Mouse (Mus musculus) liver, embryonic 13.5 days (tissue): ENCODE results near the gene Zfp629. TPM values are rescaled to one million over a fixed set of nuclear protein-coding genes. Genes with fewer than 3 reads are reported as not detected.
A peak's percentile ranks its signal among the peaks of the same experiment; 100 is the strongest.
"Not testable (repeated sequence)": the region's sequence is repeated elsewhere in the genome, so short reads cannot be mapped to it uniquely, and the experiment has no call there.

Source experiments
- ATAC-seq: fragments of 200-750 bp; cut with Nextera tagmentation; 2 replicates; pipeline ENCODE4 v1.8.0; 2017; ENCODE audit warnings: low read depth, mild to moderate bottlenecking, moderate number of reproducible peaks, moderate library complexity
- DNase-seq: peaks from one replicate; pipeline ENCODE4 v3.0.0; 2022
- H3K27ac ChIP-seq: fragments of 300-500 bp; sonication (generic); 2 replicates; pipeline ENCODE4 v1.5.1; 2015; ENCODE audit warnings: moderate library complexity, mild to moderate bottlenecking, inconsistent platforms
- H3K27me3 ChIP-seq: fragments of 300-500 bp; sonication (generic); 2 replicates; pipeline ENCODE4 v1.6.1; 2015; ENCODE audit warnings: mild to moderate bottlenecking, inconsistent platforms
- H3K36me3 ChIP-seq: fragments of 300-500 bp; sonication (generic); 2 replicates; pipeline ENCODE4 v1.6.1; 2015; ENCODE audit warnings: mild to moderate bottlenecking, inconsistent platforms
- H3K4me1 ChIP-seq: fragments of 300-500 bp; sonication (generic); replicated peaks from 2 replicates; pipeline ENCODE4 v1.6.1; 2015; ENCODE audit warnings: inconsistent platforms
- H3K4me2 ChIP-seq: fragments of 300-500 bp; sonication (generic); 2 replicates; pipeline ENCODE4 v1.6.1; 2015; ENCODE audit warnings: inconsistent platforms, mild to moderate bottlenecking, moderate library complexity
- H3K4me3 ChIP-seq: fragments of 300-500 bp; sonication (generic); replicated peaks from 2 replicates; pipeline ENCODE4 v1.5.1; 2015; ENCODE audit warnings: mild to moderate bottlenecking, inconsistent platforms
- H3K9ac ChIP-seq: fragments of 300-500 bp; sonication (generic); 2 replicates; pipeline ENCODE4 v1.6.1; 2015; ENCODE audit warnings: mild to moderate bottlenecking, inconsistent platforms
- H3K9me3 ChIP-seq: fragments of 300-500 bp; sonication (generic); replicated peaks from 2 replicates; pipeline ENCODE4 v1.6.1; 2016; ENCODE audit warnings: inconsistent platforms
- WGBS: fragments of 180-500 bp; shearing (Covaris S2); methylation state at CpG from one replicate; pipeline ENCODE4 v1.1.7; 2015; ENCODE audit not compliant: insufficient replicate concordance; 5-methylcytosine and 5-hydroxymethylcytosine counted together
- polyA plus RNA-seq: library from polyadenylated mRNA; unstranded; fragments of >200 nt; fragmentation: Nextera tagmentation; extraction: Ambion mirVana; gene quantifications from 2 replicates; pipeline ENCODE4 v1.2.1, GENCODE M21; 2015

Gene Zfp629
- polyA plus RNA-seq: 1.6 and 1.8 TPM in 2 replicates

DNA sequence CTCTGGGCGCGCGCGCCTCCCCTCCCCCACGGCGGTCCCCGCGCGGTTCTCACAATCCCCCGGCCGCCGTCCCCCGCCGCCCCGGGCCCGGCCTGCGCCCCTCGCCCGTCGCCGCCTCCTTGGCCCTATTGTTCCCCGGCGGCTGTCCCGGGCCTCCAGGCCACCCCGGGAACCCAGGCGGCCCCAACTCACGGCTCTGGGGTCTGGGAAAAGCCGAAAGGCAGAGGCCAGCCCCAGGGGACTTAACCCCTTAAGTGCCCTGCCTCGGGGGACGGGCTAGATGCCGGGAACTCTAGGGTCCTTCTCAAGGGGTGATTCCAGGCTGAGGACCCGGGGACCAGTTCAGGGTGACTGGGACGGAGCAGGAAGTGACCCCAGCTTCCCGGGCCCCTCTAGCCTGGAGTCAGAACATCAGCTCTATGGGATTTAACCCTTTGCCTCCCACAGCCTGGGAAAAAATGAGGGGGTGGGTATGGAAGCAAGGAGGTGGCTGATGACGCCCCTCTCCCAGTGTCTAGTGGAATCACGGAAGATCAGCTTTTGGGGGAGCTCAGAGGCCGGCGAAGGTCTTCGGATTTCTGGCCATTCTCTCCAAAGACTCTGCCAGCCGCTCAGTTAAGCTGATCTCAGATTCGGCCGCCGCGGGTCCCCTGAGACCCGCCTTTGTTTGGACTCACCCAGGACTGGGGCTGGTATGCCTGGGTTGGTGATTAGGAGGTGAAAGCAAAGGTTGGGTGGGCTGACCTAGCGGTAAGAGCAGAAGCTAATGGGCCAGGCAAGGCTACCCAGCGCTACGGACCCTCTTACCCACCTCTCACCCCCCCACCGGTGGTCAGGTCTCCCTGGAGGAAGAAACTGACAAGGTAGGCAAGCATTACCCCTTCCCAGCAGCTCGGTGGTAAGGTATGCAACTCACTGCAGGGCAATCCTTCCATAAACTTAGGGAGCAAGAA is at the start of gene Zfp629:
TSS of gene Zfp629 (minus strand) at position 907 of the 953 bp plus-strand sequence.
- Histone ChIP-seq H3K36me3 (peaks cover 28% of the 10 kb centered on the region), H3K4me3 (peak within 1 kb of the TSS; percentile 78), H3K4me1 (peaks cover 22% of the 10 kb centered on the region), H3K4me2 (peak within 1 kb of the TSS; percentile 91), H3K27me3 (0 out of 2 replicates have a peak, but pooled peaks cover 6% of the 10 kb centered on the region), H3K9me3 (no peaks in the 10 kb centered on the region), H3K27ac (peak within 1 kb of the TSS; percentile 60), H3K9ac (peak within 1 kb of the TSS; percentile 87)
- under 1% methylated on average over 45 of the region's 50 CpGs for WGBS
- peak; percentile 43 for DNase-seq
- peak; percentile 64 for ATAC-seq

DNA sequence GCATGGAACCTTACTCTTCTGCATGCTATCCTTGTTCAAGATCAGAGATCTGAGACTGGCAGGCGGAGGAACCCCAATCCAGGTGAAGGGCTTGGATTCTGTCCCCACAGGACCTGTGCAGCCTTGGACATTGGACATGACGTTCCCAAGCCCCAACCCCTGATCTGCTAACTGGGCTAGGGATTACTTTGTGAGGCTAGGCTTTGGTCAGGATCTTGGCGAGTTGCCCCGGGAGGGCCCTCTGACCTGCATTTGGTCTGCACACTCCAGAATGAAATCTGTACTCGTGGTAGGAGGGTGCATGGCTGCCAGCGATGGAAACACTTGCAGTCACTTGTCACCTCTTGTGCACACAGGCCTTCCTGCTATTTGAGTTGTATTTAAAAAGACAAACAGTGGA is 47.3 kb upstream of the Zfp629 start:
- DNase-seq (no peak), ATAC-seq (no peak)
- 0 out of 2 replicates have a peak, but pooled peaks cover 6% of the 10 kb centered on the region for H3K4me1 ChIP-seq
- H3K27me3 ChIP-seq: no peaks in the 10 kb centered on the region
- no peak overlapping the region for H3K4me3 ChIP-seq
- WGBS: 68% methylated on average over 6 of the region's 6 CpGs
- H3K27ac ChIP-seq: no peak overlapping the region
- H3K36me3 ChIP-seq: no peaks in the 10 kb centered on the region
- no peaks in the 10 kb centered on the region for H3K9me3 ChIP-seq
- no peak overlapping the region for H3K9ac ChIP-seq
- H3K4me2 ChIP-seq: no peak overlapping the region

DNA sequence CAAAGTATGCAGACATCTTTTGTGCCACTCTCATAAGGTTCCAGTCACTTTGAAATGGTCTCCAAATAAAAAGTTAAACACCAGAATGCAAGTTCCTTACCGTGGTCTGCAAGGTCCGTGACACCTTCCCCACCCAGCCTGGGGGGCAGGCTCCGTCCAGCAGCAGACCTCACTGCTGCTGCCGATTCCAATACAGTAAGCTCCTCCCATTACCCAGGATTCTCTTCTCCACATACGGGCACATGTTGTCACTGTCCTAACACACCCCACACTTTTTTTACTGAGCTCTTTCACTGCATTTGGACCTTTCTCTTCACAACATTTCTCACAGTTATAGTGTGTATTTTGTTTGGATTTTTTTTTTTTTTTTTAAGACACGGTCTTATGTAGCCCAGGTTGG is 46.2 kb upstream of the Zfp629 start:
- H3K4me3 ChIP-seq: no peak overlapping the region
- no peak for DNase-seq
- no peak overlapping the region for H3K4me2 ChIP-seq
- H3K9ac ChIP-seq: no peak overlapping the region
- no peak overlapping the region for H3K27ac ChIP-seq
- 0 out of 2 replicates have a peak, but pooled peaks cover 3% of the 10 kb centered on the region for H3K4me1 ChIP-seq
- ATAC-seq: no peak
- H3K9me3 ChIP-seq: no peaks in the 10 kb centered on the region
- H3K36me3 ChIP-seq: no peaks in the 10 kb centered on the region
- WGBS: 61% methylated on average over 6 of the region's 6 CpGs
- no peaks in the 10 kb centered on the region for H3K27me3 ChIP-seq

DNA sequence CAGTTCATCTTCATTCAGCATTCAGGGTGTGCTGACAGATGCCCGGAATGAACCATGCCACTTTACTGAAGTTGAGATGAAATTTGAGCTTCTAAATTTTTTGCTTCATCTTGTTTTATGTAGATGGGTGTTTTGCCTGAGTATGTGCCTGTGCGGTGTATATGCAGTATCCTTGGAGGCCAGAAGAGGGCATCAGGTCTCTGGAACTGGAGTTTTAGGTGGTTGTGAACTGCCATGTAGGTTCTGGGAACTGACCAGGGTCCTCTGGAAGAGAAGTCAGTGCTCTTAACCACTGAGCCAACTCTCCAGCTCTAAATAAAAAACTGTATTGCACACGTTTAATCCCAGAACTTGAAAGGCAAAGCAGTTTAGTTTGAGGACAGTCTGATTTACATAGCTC is 45.3 kb upstream of the Zfp629 start:
- H3K4me2 ChIP-seq: no peak overlapping the region
- H3K27ac ChIP-seq: no peak overlapping the region
- H3K4me3 ChIP-seq: no peak overlapping the region
- DNase-seq (no peak), ATAC-seq (no peak)
- no peaks in the 10 kb centered on the region for H3K4me1 ChIP-seq
- H3K9ac ChIP-seq: no peak overlapping the region
- no peaks in the 10 kb centered on the region for H3K27me3 ChIP-seq
- no peaks in the 10 kb centered on the region for H3K36me3 ChIP-seq
- H3K9me3 ChIP-seq: no peaks in the 10 kb centered on the region
- WGBS: 76% methylated on average over 3 of the region's 3 CpGs

DNA sequence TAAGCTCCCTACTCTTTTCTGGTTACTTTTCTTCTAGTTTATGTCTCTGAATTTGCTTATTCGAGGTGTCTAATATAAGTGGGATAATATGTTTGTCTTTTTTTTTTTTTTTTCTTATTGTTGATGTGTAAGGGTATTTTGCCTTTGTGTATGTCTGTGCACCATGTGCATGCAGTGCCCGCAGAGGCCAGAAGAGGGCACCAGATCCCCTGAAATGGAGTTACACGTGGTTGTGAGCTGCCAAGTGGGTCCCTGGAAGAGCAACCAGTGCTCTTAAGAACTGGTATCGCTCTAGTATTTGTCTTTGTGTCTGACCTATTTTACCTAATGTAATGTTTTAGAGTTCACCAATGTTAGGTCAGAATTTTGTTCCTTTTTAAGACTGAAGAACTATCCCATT is 41.3 kb upstream of the Zfp629 start:
- Histone ChIP-seq H3K27ac (no peak overlapping the region), H3K4me1 (no peaks in the 10 kb centered on the region; the same call in 1 of the 2 replicates), H3K9ac (no peak overlapping the region), H3K4me3 (no peak overlapping the region), H3K4me2 (no peak overlapping the region), H3K9me3 (no peaks in the 10 kb centered on the region), H3K27me3 (0 out of 2 replicates have a peak, but pooled peaks cover 2% of the 10 kb centered on the region), H3K36me3 (no peaks in the 10 kb centered on the region)
- WGBS: 25% methylated on average over 4 of the region's 4 CpGs
- DNase-seq (peak; percentile 60), ATAC-seq (0 out of 2 replicates have a peak, but pooled peaks have one; percentile 45)

DNA sequence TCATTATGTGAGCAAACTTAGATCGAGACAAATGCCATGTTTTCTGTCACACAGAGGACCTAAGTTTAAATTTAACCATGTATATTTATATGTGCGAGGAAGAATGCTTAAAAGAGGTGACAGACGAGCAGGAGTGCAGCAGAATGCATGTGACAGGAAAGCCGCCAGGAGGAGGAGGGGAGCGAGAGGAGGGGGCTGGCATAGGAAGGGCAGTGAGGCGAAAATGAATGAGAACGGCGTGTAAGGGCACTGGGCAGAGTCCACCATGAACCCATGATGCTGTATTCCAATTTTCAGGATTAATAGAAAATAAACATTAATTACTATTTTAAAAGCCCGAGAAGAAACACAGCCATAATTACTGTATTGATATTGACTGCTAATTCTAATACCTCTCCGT is 38.7 kb upstream of the Zfp629 start:
- Histone ChIP-seq H3K9me3 (no peaks in the 10 kb centered on the region), H3K36me3 (no peaks in the 10 kb centered on the region), H3K27me3 (peaks cover 14% of the 10 kb centered on the region; the same call in 1 of the 2 replicates), H3K9ac (no peak overlapping the region), H3K4me2 (no peak overlapping the region), H3K27ac (no peak overlapping the region), H3K4me1 (no peaks in the 10 kb centered on the region; the same call in 1 of the 2 replicates), H3K4me3 (no peak overlapping the region)
- 68% methylated on average over 10 of the region's 10 CpGs for WGBS
- no peak for ATAC-seq
- no peak for DNase-seq

DNA sequence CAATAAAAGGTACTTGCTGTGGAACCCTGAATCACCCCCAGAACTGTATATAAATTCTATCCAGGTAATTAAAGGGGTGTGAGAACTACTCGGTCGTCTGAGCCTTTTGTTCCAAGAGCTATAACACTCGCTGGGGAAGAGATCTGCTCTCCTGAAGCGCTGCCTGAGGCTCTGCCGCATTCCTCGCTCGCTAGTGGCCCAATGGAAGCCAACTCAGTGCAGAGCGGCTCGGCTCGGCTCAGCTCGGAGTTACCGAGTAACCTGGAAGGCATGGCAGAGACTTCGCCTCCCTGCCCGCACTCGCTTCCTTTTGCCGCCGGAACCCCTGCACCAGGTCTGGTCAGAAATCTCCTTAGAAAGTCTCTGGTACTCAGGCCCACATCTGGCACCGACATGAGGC is 36.5 kb upstream of the Zfp629 start:
- no peaks in the 10 kb centered on the region; the same call in none of the 2 replicates for H3K4me1 ChIP-seq
- DNase-seq (no peak), ATAC-seq (no peak; the same call in 1 of the 2 replicates)
- no peak overlapping the region for H3K9ac ChIP-seq
- H3K4me3 ChIP-seq: no peak overlapping the region
- no peak overlapping the region for H3K27ac ChIP-seq
- WGBS: 30% methylated on average over 18 of the region's 18 CpGs
- no peaks in the 10 kb centered on the region for H3K9me3 ChIP-seq
- peaks cover 17% of the 10 kb centered on the region; the same call in 1 of the 2 replicates for H3K27me3 ChIP-seq
- no peaks in the 10 kb centered on the region for H3K36me3 ChIP-seq
- peak overlapping the region; percentile 19 for H3K4me2 ChIP-seq

DNA sequence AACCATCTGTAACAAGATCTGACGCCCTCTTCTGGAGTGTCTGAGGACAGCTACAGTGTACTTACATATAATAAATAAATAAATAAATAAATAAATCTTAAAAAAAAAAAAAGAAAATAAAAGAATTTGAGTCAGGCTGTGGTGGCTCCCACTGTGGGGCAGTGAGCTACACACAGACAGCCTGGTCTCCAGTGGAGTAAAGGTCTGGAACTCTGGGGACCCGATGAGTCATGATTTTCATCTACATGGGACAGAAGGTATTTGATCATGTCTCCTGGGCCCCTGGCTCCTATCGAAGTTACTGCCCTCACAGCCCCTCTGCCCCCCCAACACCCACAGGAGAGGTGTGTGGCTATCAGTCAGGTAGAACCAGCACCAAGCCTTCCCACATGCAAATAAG is 36.0 kb upstream of the Zfp629 start:
- ATAC-seq (no peak; the same call in 1 of the 2 replicates), DNase-seq (no peak)
- Histone ChIP-seq H3K9me3 (no peaks in the 10 kb centered on the region), H3K27ac (no peak overlapping the region), H3K4me3 (no peak overlapping the region), H3K4me2 (peak overlapping the region; percentile 19; the same call in 1 of the 2 replicates), H3K36me3 (no peaks in the 10 kb centered on the region), H3K27me3 (peaks cover 17% of the 10 kb centered on the region; the same call in 1 of the 2 replicates), H3K4me1 (no peaks in the 10 kb centered on the region; the same call in none of the 2 replicates), H3K9ac (no peak overlapping the region)
- 62% methylated on average over 3 of the region's 3 CpGs for WGBS

DNA sequence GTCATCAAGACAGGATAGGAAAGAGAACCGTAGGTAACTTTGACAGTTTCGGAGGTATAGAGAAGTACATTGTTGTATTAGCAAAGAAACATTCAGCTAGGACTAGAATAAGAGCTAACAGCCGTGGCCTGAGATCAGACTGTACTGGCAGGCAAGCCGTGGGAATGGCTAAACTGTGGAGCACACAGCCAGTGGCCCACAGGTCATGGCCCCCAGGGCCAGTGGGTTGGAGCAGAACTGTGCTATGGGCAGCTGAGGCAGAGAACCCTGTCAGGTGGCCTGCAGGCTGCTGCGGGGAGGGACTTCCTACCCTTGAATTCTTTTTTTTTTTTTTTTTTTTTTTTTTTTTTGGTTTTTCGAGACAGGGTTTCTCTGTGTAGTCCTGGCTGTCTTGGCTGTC is 33.6 kb upstream of the Zfp629 start:
- no peaks in the 10 kb centered on the region for H3K9me3 ChIP-seq
- no peak overlapping the region for H3K9ac ChIP-seq
- H3K27ac ChIP-seq: no peak overlapping the region
- H3K4me2 ChIP-seq: no peak overlapping the region
- H3K4me3 ChIP-seq: no peak overlapping the region
- 74% methylated on average over 6 of the region's 6 CpGs for WGBS
- DNase-seq (no peak), ATAC-seq (no peak)
- peaks cover 30% of the 10 kb centered on the region for H3K27me3 ChIP-seq
- H3K4me1 ChIP-seq: no peaks in the 10 kb centered on the region; the same call in none of the 2 replicates
- no peaks in the 10 kb centered on the region for H3K36me3 ChIP-seq

DNA sequence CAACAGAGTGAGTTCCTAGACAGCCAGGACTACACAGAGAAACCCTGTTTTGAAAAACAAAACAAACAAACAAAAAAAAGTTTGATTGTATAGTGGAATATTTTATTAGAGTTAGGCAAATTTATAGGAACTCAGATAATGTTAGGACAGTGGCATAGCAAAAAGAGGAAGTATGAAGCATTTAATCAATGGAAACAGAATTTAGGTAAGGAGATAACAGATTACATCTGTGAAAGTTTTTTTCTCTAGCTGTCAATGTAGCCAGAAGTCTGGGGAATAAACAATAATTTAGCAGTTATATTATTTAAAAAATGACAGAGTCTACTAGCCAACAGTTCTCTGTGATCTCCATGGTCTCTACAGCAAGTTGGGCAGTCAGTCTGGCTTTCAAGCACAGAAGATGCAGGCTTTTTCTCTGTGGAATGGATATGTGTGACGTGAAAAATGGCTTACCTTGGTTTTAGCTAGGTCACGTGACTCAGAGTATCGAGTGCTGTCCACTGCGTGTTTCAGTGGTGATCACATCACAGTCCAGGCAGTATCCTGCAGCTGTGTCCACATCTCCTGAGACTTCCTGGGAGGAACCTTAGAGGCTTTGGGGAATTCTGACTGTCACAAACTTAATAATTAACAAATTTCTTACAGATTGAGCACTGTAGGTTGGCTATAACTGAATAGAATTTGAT is 33.1 kb upstream of the Zfp629 start:
- ATAC-seq: no peak
- DNase-seq: no peak
- no peaks in the 10 kb centered on the region for H3K9me3 ChIP-seq
- WGBS: 56% methylated on average over 4 of the region's 4 CpGs
- peaks cover 30% of the 10 kb centered on the region for H3K27me3 ChIP-seq
- no peak overlapping the region for H3K4me2 ChIP-seq
- H3K4me1 ChIP-seq: no peaks in the 10 kb centered on the region; the same call in none of the 2 replicates
- no peak overlapping the region for H3K27ac ChIP-seq
- H3K36me3 ChIP-seq: no peaks in the 10 kb centered on the region
- H3K9ac ChIP-seq: no peak overlapping the region
- no peak overlapping the region for H3K4me3 ChIP-seq

DNA sequence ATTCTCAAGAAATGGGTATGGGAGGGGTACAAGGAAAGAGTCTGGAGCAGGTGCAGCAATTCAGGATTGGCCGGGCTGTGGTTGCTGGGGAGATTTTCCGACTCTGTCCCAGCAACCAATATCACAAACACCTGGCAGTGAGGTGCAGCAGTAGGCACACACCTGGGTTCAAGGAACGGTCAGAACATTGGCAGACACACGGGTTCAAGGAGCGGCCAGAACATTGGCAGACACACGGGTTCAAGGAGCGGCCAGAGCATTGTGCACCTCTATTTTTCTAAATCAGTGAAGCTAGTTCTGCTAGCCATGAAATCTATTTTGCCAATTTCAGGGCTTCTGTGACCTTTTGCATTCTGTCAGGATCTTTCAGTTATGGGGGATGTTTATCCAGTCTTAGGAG is 32.0 kb upstream of the Zfp629 start:
- H3K9me3 ChIP-seq, H3K4me1 ChIP-seq, H3K36me3 ChIP-seq, H3K9ac ChIP-seq, DNase-seq, ATAC-seq, H3K4me3 ChIP-seq, H3K4me2 ChIP-seq, H3K27ac ChIP-seq: not testable (repeated sequence)
- H3K27me3 ChIP-seq: peaks cover 34% of the 10 kb centered on the region
- 75% methylated on average over 7 of the region's 7 CpGs for WGBS
